Mouse (Mus musculus) left cerebral cortex, postnatal 36 days (tissue): ENCODE data around the gene Slc35f4. TPM values are rescaled to one million over a fixed set of nuclear protein-coding genes. Genes with fewer than 3 reads are reported as not detected.

ENCODE experiments used
- DNase-seq, 2 experiments: peaks; one replicate each; pipeline ENCODE4 v3.0.0; 2021 to 2022; ENCODE audit warnings: low spot score in 2 of 2, mixed read lengths in 1 of 2
- intact Hi-C: fragments of 180-260 bp; cut with DNase I; formaldehyde crosslinking; loops from one replicate; pipeline ENCODE4 v1.15.1; 2025
- total RNA-seq, 2 experiments: library from RNA; stranded (reverse); gene quantifications; 2 replicates each; pipeline ENCODE4 v1.2.3; 2021

The Slc35f4 gene
- total RNA-seq, 2 experiments from 2014 or later = 20.5 to 21.2 TPM

GRCm38 (mm10) chr14:49392482-49392881 is 133.4 kb downstream of the Slc35f4 start:
- intact Hi-C loops = no loop called here

GRCm38 (mm10) chr14:49362161-49362560 is 163.7 kb downstream of the Slc35f4 start:
- intact Hi-C loops = no loop called here
- DNase-seq = no peak

More at GRCm38 (mm10) chr14:49392482-49392881, 133.4 kb downstream of the Slc35f4 start:
- DNase-seq = no peak

GRCm38 (mm10) chr14:49355561-49355960 is 170.3 kb downstream of the Slc35f4 start:
- intact Hi-C loops = no loop called here

GRCm38 (mm10) chr14:49348897-49349250 is 177.0 kb downstream of the Slc35f4 start:
- no peak for DNase-seq
- intact Hi-C loops = no loop called here

More at GRCm38 (mm10) chr14:49355561-49355960, 170.3 kb downstream of the Slc35f4 start:
- DNase-seq = no peak

GRCm38 (mm10) chr14:49348164-49348896 is 177.5 kb downstream of the Slc35f4 start:
- intact Hi-C loops = no loop called here
- DNase-seq = peak in 1 of 2 experiments; percentile 13

- intact Hi-C loops = no loop called here
- DNase-seq = no peak
Observed at GRCm38 (mm10) chr14:49345835-49346234, 180.0 kb downstream of the Slc35f4 start.

GRCm38 (mm10) chr14:49337011-49337410 is 188.8 kb downstream of the Slc35f4 start:
- DNase-seq = no peak
- intact Hi-C loops = no loop called here

GRCm38 (mm10) chr14:49333841-49334240 is 192.0 kb downstream of the Slc35f4 start:
- intact Hi-C loops = no loop called here
- no peak for DNase-seq

- DNase-seq = no peak
- intact Hi-C loops = no loop called here
Observed at GRCm38 (mm10) chr14:49316493-49316894, 209.4 kb downstream of the Slc35f4 start.

- no peak for DNase-seq
- intact Hi-C loops = no loop called here
Observed at GRCm38 (mm10) chr14:49313981-49314380, 211.9 kb downstream of the Slc35f4 start.

- intact Hi-C loops = no loop called here
- DNase-seq = no peak
Observed at GRCm38 (mm10) chr14:49313376-49313775, 212.5 kb downstream of the Slc35f4 start.

GRCm38 (mm10) chr14:49311548-49311947 is 214.3 kb downstream of the Slc35f4 start:
- intact Hi-C loops = no loop called here
- DNase-seq = no peak

- DNase-seq = no peak
- intact Hi-C loops = no loop called here
Observed at GRCm38 (mm10) chr14:49311091-49311492, 214.8 kb downstream of the Slc35f4 start.

- DNase-seq = no peak
- intact Hi-C loops = no loop called here
Observed at GRCm38 (mm10) chr14:49309670-49310069, 216.2 kb downstream of the Slc35f4 start.

GRCm38 (mm10) chr14:49308591-49308990 is 217.3 kb downstream of the Slc35f4 start:
- intact Hi-C loops = no loop called here
- DNase-seq = no peak

GRCm38 (mm10) chr14:49307842-49308241 is 218.0 kb downstream of the Slc35f4 start:
- no peak for DNase-seq
- intact Hi-C loops = no loop called here

GRCm38 (mm10) chr14:49305534-49306409 is 220.1 kb downstream of the Slc35f4 start:
- no peak for DNase-seq
- intact Hi-C loops = no loop called here

GRCm38 (mm10) chr14:49302271-49302857 is 223.5 kb downstream of the Slc35f4 start:
- DNase-seq = no peak
- intact Hi-C loops = no loop called here

- no peak for DNase-seq
- intact Hi-C loops = no loop called here
Observed at GRCm38 (mm10) chr14:49300981-49301619, 224.7 kb downstream of the Slc35f4 start.

- intact Hi-C loops = no loop called here
- no peak for DNase-seq
Observed at GRCm38 (mm10) chr14:49300326-49300725, 225.5 kb downstream of the Slc35f4 start.
